ENCODE assay signal across 35 mouse cellular contexts in genomic region chr4:13331320-13331719, GRCm38 (mm10).
"Had no signal": no experiment of that assay in that cellular context is flagged by ENCODE, and none has a peak within 500 bp of the region (broad histone marks: within the 10 kb centered on the region; RNA-seq: fewer than 3 reads in every experiment).

No protein-coding gene starts in this region.

- H3K4me2 ChIP-seq: heart, embryonic 11.5 days; heart, embryonic 12.5 days; heart, embryonic 13.5 days; heart, embryonic 15.5 days; hindbrain, embryonic 12.5 days; hindbrain, embryonic 13.5 days; hindbrain, embryonic 14.5 days; hindbrain, embryonic 15.5 days; intestine, embryonic 15.5 days; kidney, embryonic 15.5 days had no signal

- H3K9ac ChIP-seq: heart, embryonic 12.5 days; heart, embryonic 13.5 days; heart, embryonic 15.5 days; hindbrain, embryonic 12.5 days; hindbrain, embryonic 13.5 days; hindbrain, embryonic 14.5 days; hindbrain, embryonic 15.5 days; intestine, embryonic 15.5 days; kidney, embryonic 15.5 days had no signal

- H3K9me3 ChIP-seq: heart, embryonic 12.5 days; heart, embryonic 13.5 days; heart, embryonic 15.5 days; hindbrain, embryonic 10.5 days; hindbrain, embryonic 12.5 days; hindbrain, embryonic 13.5 days; hindbrain, embryonic 15.5 days; intestine, embryonic 15.5 days; kidney, embryonic 15.5 days had no signal

- DNase-seq: heart, postnatal 10 days; heart, postnatal 14 days; heart, postnatal 36 days; heart, postnatal 4 days; kidney, adult 11 months; kidney, adult 18-20 months; kidney, adult 2 months; kidney, adult 8-10 months; kidney, adult 9 months; kidney, postnatal 10 days; kidney, postnatal 14 days; kidney, postnatal 25 days; kidney, postnatal 36 days; kidney, postnatal 4 days; layer of hippocampus, adult 9-11 months; layer of hippocampus, postnatal 36 days had no signal

- H3K4me1 ChIP-seq: heart, embryonic 13.5 days; heart, embryonic 15.5 days; intestine, embryonic 15.5 days; kidney, embryonic 15.5 days had no signal

- ATAC-seq: hindbrain, embryonic 16.5 days; hindbrain, postnatal 0 days; inflammation-experienced regulatory T-cells, adult 6 months; intestine, embryonic 15.5 days; intestine, embryonic 16.5 days; intestine, postnatal 0 days had no signal

- H3K27ac ChIP-seq: heart, embryonic 13.5 days; heart, embryonic 15.5 days; hindbrain, embryonic 10.5 days; hindbrain, embryonic 12.5 days; hindbrain, embryonic 13.5 days; hindbrain, embryonic 14.5 days; hindbrain, embryonic 15.5 days; hindbrain, postnatal 0 days; intestine, embryonic 15.5 days; kidney, embryonic 15.5 days; kidney, postnatal 0 days; layer of hippocampus, adult 2 months; left cerebral cortex, adult 2 months had no signal

- H3K36me3 ChIP-seq: heart, embryonic 12.5 days; heart, embryonic 13.5 days; heart, embryonic 15.5 days; hindbrain, embryonic 10.5 days; hindbrain, embryonic 12.5 days; hindbrain, embryonic 13.5 days; hindbrain, embryonic 15.5 days; intestine, embryonic 15.5 days; kidney, embryonic 15.5 days had no signal

- H3K4me3 ChIP-seq: heart, embryonic 12.5 days; heart, embryonic 13.5 days; heart, embryonic 15.5 days; hindbrain, embryonic 10.5 days; hindbrain, embryonic 12.5 days; hindbrain, embryonic 13.5 days; hindbrain, embryonic 15.5 days; intestine, embryonic 15.5 days; kidney, embryonic 15.5 days; layer of hippocampus, adult 2 months; left cerebral cortex, adult 2 months had no signal

- H3K27me3 ChIP-seq: heart, embryonic 12.5 days; heart, embryonic 13.5 days; heart, embryonic 15.5 days; hindbrain, embryonic 12.5 days; hindbrain, embryonic 13.5 days; hindbrain, embryonic 15.5 days; intestine, embryonic 15.5 days; kidney, embryonic 15.5 days had no signal
